In the genomic region with DNA sequence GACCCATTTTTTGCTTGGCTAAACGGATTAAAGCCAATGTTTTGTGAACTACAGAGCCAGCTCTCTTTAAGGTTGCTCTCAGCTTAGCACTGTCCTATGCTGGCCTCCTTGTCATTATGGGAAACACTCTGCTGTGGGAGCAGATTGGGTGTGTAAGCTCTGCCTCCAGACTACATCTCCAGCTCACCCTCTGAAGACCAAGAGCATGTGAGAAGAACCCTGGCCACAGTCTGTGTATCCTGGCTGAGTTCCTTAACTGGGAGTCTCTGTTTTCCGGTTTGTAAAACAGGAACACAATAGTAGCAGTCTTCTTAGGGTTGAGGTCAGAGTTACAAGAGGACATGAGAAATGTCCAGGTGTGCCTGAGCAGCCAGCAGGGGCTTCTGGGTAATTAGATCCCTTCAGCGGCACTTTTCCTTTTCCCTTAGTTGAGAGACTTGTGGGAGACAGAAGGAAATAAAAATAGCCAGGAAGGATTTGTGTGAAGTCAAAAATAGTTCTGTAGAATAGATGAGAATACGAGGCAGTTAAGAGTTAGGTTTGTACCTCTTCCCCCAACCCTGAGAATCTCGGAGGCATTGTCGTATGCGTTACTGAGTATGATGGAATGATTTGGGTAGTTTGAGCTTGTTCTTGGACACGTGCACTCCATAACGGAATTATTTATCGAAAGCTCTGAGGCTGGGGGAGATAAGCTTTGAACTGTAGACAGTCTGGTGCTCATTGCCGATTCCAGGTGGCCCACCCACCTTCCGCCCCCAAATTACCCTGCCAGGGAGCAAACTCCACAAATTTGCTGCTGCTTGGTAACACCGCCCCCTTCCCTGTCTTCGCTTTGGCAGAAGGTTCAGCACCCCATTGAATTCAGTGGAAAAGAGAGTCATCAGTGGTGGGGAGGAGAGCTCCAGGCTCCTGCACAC, we compare ENCODE assay signal across 17 mouse cellular contexts.
DNase-seq lines count a peak whose midpoint lies in the region; ATAC-seq lines count a peak whose summit lies in the region.
"Had no signal": no experiment of that assay in that cellular context is flagged by ENCODE, and none has a peak within 500 bp of the region (broad histone marks: within the 10 kb centered on the region; RNA-seq: fewer than 3 reads in every experiment).

No protein-coding gene starts in this region.

- no peak overlapping the region for H3K27ac ChIP-seq in hindbrain, embryonic 11.5 days (ENCODE audit: low read depth, low read length)
- H3K27ac ChIP-seq: kidney, embryonic 15.5 days; liver, embryonic 14.5 days; neural tube, embryonic 13.5 days had no signal

- no peak for ATAC-seq in hindbrain, embryonic 11.5 days (ENCODE audit: low FRiP score)
- no peak for ATAC-seq in megakaryocyte progenitor cell, adult 5-6 weeks (replicated peaks; ENCODE audit: poor library complexity)
- ATAC-seq: inflammation-experienced regulatory T-cells, adult 6 months; lung, postnatal 0 days had no signal

- H3K9me3 ChIP-seq in hindbrain, embryonic 11.5 days (ENCODE audit: control insufficient read depth, low read length): no peaks in the 10 kb centered on the region
- H3K9me3 ChIP-seq: kidney, embryonic 15.5 days; neural tube, embryonic 13.5 days had no signal

- no peak overlapping the region for H3K4me2 ChIP-seq in hindbrain, embryonic 11.5 days (replicated peaks; ENCODE audit: low read depth, low read length)
- H3K4me2 ChIP-seq: kidney, embryonic 15.5 days; neural tube, embryonic 13.5 days had no signal

- peak; percentile 34 to 43 for DNase-seq in frontal cortex, postnatal 10 days (ENCODE audit: low spot score in 2 of 2)
- DNase-seq in layer of hippocampus, adult 8-10 months (ENCODE audit: low spot score in 2 of 2): peak; percentile 77 to 81
- DNase-seq in left cerebral cortex, adult 8-10 months (ENCODE audit: low spot score in 2 of 2): peak; percentile 55 to 82
- peak; percentile 66 for DNase-seq in right cerebral cortex, postnatal 25 days
- no peak for DNase-seq in hindbrain, embryonic 11.5 days (ENCODE audit: low spot score)
- DNase-seq in thymus, postnatal 10 days (ENCODE audit: low spot score in 2 of 2): no peak
- DNase-seq: adrenal gland, adult 2 months; cerebellum, adult 9-11 months; heart, adult 11 months had no signal

- WGBS in hindbrain, embryonic 11.5 days: 89% methylated on average over 14 of the region's 14 CpGs

- H3K4me1 ChIP-seq in hindbrain, embryonic 11.5 days (replicated peaks; ENCODE audit: control insufficient read depth, insufficient read depth, low read length): no peaks in the 10 kb centered on the region
- H3K4me1 ChIP-seq: kidney, embryonic 15.5 days; megakaryocyte, embryonic 14.5 days; neural tube, embryonic 13.5 days had no signal

- no peak overlapping the region for H3K9ac ChIP-seq in hindbrain, embryonic 11.5 days (ENCODE audit: low read depth, low read length)
- H3K9ac ChIP-seq: kidney, embryonic 15.5 days; liver, embryonic 14.5 days; neural tube, embryonic 13.5 days had no signal

- H3K27me3 ChIP-seq in hindbrain, embryonic 11.5 days (ENCODE audit: control insufficient read depth, insufficient read depth, low read length): no peaks in the 10 kb centered on the region
- H3K27me3 ChIP-seq: kidney, embryonic 15.5 days; megakaryocyte, embryonic 14.5 days; neural tube, embryonic 13.5 days had no signal

- no peaks in the 10 kb centered on the region for H3K36me3 ChIP-seq in hindbrain, embryonic 11.5 days (ENCODE audit: control insufficient read depth, insufficient read depth, low read length)
- H3K36me3 ChIP-seq: G1E; kidney, embryonic 15.5 days had no signal

- H3K4me3 ChIP-seq in hindbrain, embryonic 11.5 days (ENCODE audit: low read depth, low read length): no peak overlapping the region
- H3K4me3 ChIP-seq: kidney, embryonic 15.5 days; megakaryocyte, embryonic 14.5 days; neural tube, embryonic 13.5 days had no signal

Comparison
In these comparisons a context has a peak if more than half of its experiments do, and no peak if none do; other contexts are left out.
1. DNase-seq: peak in frontal cortex, postnatal 10 days (2 of 2), layer of hippocampus, adult 8-10 months (2 of 2), left cerebral cortex, adult 8-10 months (2 of 2) and right cerebral cortex, postnatal 25 days (single experiment); none in hindbrain, embryonic 11.5 days (single experiment) and thymus, postnatal 10 days (0 of 2).